Mouse (Mus musculus) urinary bladder, postnatal 4 days (tissue): ENCODE results near the gene Adora1.

Source experiments
- DNase-seq, 2 experiments: peaks; one replicate each; pipeline ENCODE4 v3.0.0; 2021 to 2022; ENCODE audit warnings: low spot score in 2 of 2

Adora1 gene

GRCm38 (mm10) chr1:134193674-134194197, 41.5 kb downstream of the Adora1 start:
- DNase-seq, result no peak

- DNase-seq, result no peak
Measured at GRCm38 (mm10) chr1:134193126-134193525, 42.1 kb downstream of the Adora1 start, which contains the start of gene Mybph. TSS of gene Mybph (plus strand) at chr1:134193448.

- DNase-seq, result no peak
Measured at GRCm38 (mm10) chr1:134192024-134192423, 43.2 kb downstream of the Adora1 start.

- DNase-seq, result no peak
Measured at GRCm38 (mm10) chr1:134191192-134191591, 44.0 kb downstream of the Adora1 start.

GRCm38 (mm10) chr1:134188989-134189729, 46.1 kb downstream of the Adora1 start:
- no peak for DNase-seq

GRCm38 (mm10) chr1:134188217-134188616, 47.0 kb downstream of the Adora1 start:
- no peak for DNase-seq

- DNase-seq, result no peak
Measured at GRCm38 (mm10) chr1:134184089-134184488, 51.1 kb downstream of the Adora1 start.

- DNase-seq, result no peak
Measured at GRCm38 (mm10) chr1:134182025-134182424, 53.2 kb downstream of the Adora1 start, which contains the start of gene Chil1. TSS of gene Chil1 (plus strand) at chr1:134182176.

- DNase-seq, result no peak
Measured at GRCm38 (mm10) chr1:134177976-134178375, 57.3 kb downstream of the Adora1 start.

- no peak for DNase-seq
Measured at GRCm38 (mm10) chr1:134173081-134173480, 62.1 kb downstream of the Adora1 start.

- DNase-seq, result no peak
Measured at GRCm38 (mm10) chr1:134168985-134169697, 66.1 kb downstream of the Adora1 start.

- DNase-seq, result no peak
Measured at GRCm38 (mm10) chr1:134168567-134168966, 66.7 kb downstream of the Adora1 start.

GRCm38 (mm10) chr1:134167416-134168305, 67.6 kb downstream of the Adora1 start:
- DNase-seq, result no peak

- DNase-seq, result no peak
Measured at GRCm38 (mm10) chr1:134166547-134166946, 68.7 kb downstream of the Adora1 start.

GRCm38 (mm10) chr1:134164454-134164853, 70.8 kb downstream of the Adora1 start:
- DNase-seq, result no peak

GRCm38 (mm10) chr1:134163476-134163875, 71.8 kb downstream of the Adora1 start:
- no peak for DNase-seq

- no peak for DNase-seq
Measured at GRCm38 (mm10) chr1:134162510-134163225, 72.6 kb downstream of the Adora1 start.

- DNase-seq, result no peak
Measured at GRCm38 (mm10) chr1:134161399-134161798, 73.8 kb downstream of the Adora1 start.

GRCm38 (mm10) chr1:134160404-134160803, 74.8 kb downstream of the Adora1 start:
- no peak for DNase-seq

GRCm38 (mm10) chr1:134154655-134155054, 80.6 kb downstream of the Adora1 start:
- no peak for DNase-seq

- DNase-seq, result no peak
Measured at GRCm38 (mm10) chr1:134154121-134154520, 81.1 kb downstream of the Adora1 start.
